Mouse (Mus musculus) layer of hippocampus, adult 18-20 months (tissue): Measurements from ENCODE around the gene Exoc6b. TPM values are rescaled to one million over a fixed set of nuclear protein-coding genes. Genes with fewer than 3 reads are reported as not detected.

Experiments
- total RNA-seq, 2 experiments: library from RNA; stranded (reverse); gene quantifications; 2 replicates each; pipeline ENCODE4 v1.2.3; 2021

Exoc6b gene
- total RNA-seq, 2 experiments from 2014 or later: 127 to 135 TPM

Other genes with a start within 250 kb of the Exoc6b start
- 10 to 100 TPM; 54.5 to 55.2 TPM for gene Spr, start 68.3 kb upstream of the Exoc6b start, total RNA-seq
- gene Emx1, start 117.9 kb upstream of the Exoc6b start, total RNA-seq: 10 to 100 TPM; 17.0 to 19.3 TPM